Mouse (Mus musculus): ENCODE results near the gene Trim26. TPM values are rescaled to one million over a fixed set of nuclear protein-coding genes. Genes with fewer than 3 reads are reported as not detected.
"Not testable (repeated sequence)": the region's sequence is repeated elsewhere in the genome, so short reads cannot be mapped to it uniquely, and the experiment has no call there.

Gene Trim26
- total RNA-seq, 1 experiment, result 24.6 TPM

DNA sequence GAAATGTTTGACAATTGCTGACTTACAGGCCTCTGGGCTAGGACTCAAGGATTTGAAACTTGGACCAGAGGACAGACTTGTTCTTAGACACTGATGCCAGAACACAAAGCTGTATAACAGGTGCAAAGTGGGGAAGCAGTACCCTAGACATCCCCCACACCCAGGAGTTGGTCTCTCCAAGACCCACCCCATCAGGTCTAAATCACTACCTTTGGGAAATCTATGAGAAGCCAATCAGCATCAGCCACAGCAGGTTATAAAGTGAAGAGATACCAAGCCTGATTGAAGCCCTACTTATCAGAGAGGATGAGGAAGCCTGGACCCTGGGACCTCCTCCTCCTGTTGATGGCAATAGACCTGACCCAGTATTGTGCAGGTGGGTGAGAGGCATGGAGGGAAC is 25.1 kb upstream of the Trim26 start, which contains the start of gene H2-M10.6:
Gene H2-M10.6, plus strand, starts transcription at position 301 of the 400 bp plus-strand sequence.
- Histone ChIP-seq H3K9me3 (ENCODE audit: control insufficient read depth, insufficient read depth, low read depth, low read length) (no peaks in the 10 kb centered on the region), H3K9ac (ENCODE audit: insufficient read depth, low read depth, low read length, poor library complexity, severe bottlenecking) (no peak within 1 kb of the TSS), H3K4me3 (ENCODE audit: insufficient read depth in 1 of 2, low read depth in 1 of 2, low read length in 2 of 2, poor library complexity in 1 of 2, severe bottlenecking in 1 of 2) (no peak within 1 kb of the TSS), H3K27ac (ENCODE audit: insufficient read depth, low read depth, low read length, poor library complexity, severe bottlenecking) (no peak within 1 kb of the TSS), H3K4me1 (ENCODE audit: control insufficient read depth in 2 of 2, insufficient read depth in 2 of 2, low read length in 2 of 2, poor library complexity in 1 of 2) (no peaks in the 10 kb centered on the region), H3K36me3 (ENCODE audit: control insufficient read depth, insufficient read depth, low read length, poor library complexity, severe bottlenecking) (no peaks in the 10 kb centered on the region)
- in situ Hi-C loops (cut with MboI; ENCODE audit: low sequenced_read_pairs in 2 of 2, unreplicated experiment in 2 of 2), result no loop called here
- DNase-seq (ENCODE audit: low read depth, low spot score), result no peak
- no peak for TF ChIP-seq MAFK (IDR thresholded peaks at IDR 0.05; ENCODE audit: insufficient read depth, low read depth, low read length)

DNA sequence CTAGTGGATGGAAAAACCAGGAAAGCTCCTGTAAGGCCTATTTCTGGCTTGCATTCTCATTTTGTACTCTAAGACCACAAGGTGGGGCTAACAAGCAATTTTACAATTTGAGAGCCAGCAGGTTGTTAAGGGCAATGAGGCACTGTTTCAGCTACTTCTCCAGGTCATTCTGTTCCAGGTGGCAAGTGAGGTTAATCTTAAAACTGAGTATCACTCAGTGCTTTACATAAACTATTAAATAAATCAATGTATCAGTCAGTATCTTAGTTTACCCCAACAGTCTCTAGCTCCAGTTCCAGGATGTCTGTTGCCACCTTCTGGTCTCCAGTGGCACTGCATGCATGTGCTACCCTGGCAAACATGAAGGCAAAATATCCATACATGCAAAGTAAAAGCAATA is 12.9 kb upstream of the Trim26 start:
- no peak for TF ChIP-seq HCFC1 (IDR thresholded peaks at IDR 0.05; ENCODE audit: borderline replicate concordance, insufficient read depth, low read length)
- TF ChIP-seq ZC3H11A (IDR thresholded peaks at IDR 0.05; ENCODE audit: borderline replicate concordance, low read depth, low read length), result 0 out of 2 replicates have a peak, but pooled peaks have one; percentile 6
- Histone ChIP-seq H3K4me1 (ENCODE audit: control insufficient read depth in 2 of 2, insufficient read depth in 2 of 2, low read length in 2 of 2, poor library complexity in 1 of 2) (no peaks in the 10 kb centered on the region), H3K27ac (ENCODE audit: insufficient read depth, low read depth, low read length, poor library complexity, severe bottlenecking) (no peak overlapping the region), H3K36me3 (ENCODE audit: control insufficient read depth, insufficient read depth, low read length, poor library complexity, severe bottlenecking) (no peaks in the 10 kb centered on the region), H3K4me3 (ENCODE audit: insufficient read depth in 1 of 2, low read depth in 1 of 2, low read length in 2 of 2, poor library complexity in 1 of 2, severe bottlenecking in 1 of 2) (no peak overlapping the region), H3K9me3 (ENCODE audit: control insufficient read depth, insufficient read depth, low read depth, low read length) (no peaks in the 10 kb centered on the region), H3K9ac (ENCODE audit: insufficient read depth, low read depth, low read length, poor library complexity, severe bottlenecking) (no peak overlapping the region)
- peak; percentile 34 for DNase-seq (ENCODE audit: low read depth, low spot score)
- in situ Hi-C loops (cut with MboI; ENCODE audit: low sequenced_read_pairs in 2 of 2, unreplicated experiment in 2 of 2), result no loop called here

DNA sequence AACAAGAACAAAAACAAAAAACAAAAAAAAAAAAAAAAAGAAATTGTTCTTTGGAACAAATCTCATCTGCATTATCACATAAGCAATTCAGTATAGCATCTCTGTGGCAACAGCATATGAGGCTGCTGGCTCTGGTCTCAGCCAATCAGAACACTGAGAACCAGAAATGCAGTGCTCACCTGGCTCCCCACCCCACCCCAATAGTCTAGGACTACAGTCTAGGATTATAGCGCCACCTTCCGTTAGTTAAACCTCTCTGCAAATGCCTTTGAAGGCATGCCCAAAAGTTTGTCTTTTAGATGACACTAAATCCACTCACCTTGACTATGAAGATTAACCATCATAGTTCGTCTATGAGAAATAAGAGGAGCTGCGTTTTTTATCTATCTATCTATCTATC is 11.4 kb upstream of the Trim26 start:
- Histone ChIP-seq H3K9me3 (ENCODE audit: control insufficient read depth, insufficient read depth, low read depth, low read length) (no peaks in the 10 kb centered on the region), H3K27ac (ENCODE audit: insufficient read depth, low read depth, low read length, poor library complexity, severe bottlenecking) (no peak overlapping the region), H3K36me3 (ENCODE audit: control insufficient read depth, insufficient read depth, low read length, poor library complexity, severe bottlenecking) (no peaks in the 10 kb centered on the region), H3K9ac (ENCODE audit: insufficient read depth, low read depth, low read length, poor library complexity, severe bottlenecking) (no peak overlapping the region), H3K4me1 (ENCODE audit: control insufficient read depth in 2 of 2, insufficient read depth in 2 of 2, low read length in 2 of 2, poor library complexity in 1 of 2) (no peaks in the 10 kb centered on the region), H3K4me3 (ENCODE audit: insufficient read depth in 1 of 2, low read depth in 1 of 2, low read length in 2 of 2, poor library complexity in 1 of 2, severe bottlenecking in 1 of 2) (0 out of 4 replicates have a peak overlapping the region, but pooled peaks of 1 of the 2 experiments have one; percentile 16)
- TF ChIP-seq MAFK (IDR thresholded peaks at IDR 0.05; ENCODE audit: insufficient read depth, low read depth, low read length), result no peak
- no peak for TF ChIP-seq HCFC1 (IDR thresholded peaks at IDR 0.05; ENCODE audit: borderline replicate concordance, insufficient read depth, low read length)
- TF ChIP-seq ZNF384 (IDR thresholded peaks at IDR 0.05; ENCODE audit: low read depth, low read length), result no peak; the same call in 1 of the 2 replicates
- no peak for TF ChIP-seq ZC3H11A (IDR thresholded peaks at IDR 0.05; ENCODE audit: borderline replicate concordance, low read depth, low read length)
- TF ChIP-seq CHD2 (IDR thresholded peaks at IDR 0.05; ENCODE audit: low read depth, low read length), result no peak
- in situ Hi-C loops (cut with MboI; ENCODE audit: low sequenced_read_pairs in 2 of 2, unreplicated experiment in 2 of 2), result no loop called here
- DNase-seq (ENCODE audit: low read depth, low spot score), result peak; percentile 45

DNA sequence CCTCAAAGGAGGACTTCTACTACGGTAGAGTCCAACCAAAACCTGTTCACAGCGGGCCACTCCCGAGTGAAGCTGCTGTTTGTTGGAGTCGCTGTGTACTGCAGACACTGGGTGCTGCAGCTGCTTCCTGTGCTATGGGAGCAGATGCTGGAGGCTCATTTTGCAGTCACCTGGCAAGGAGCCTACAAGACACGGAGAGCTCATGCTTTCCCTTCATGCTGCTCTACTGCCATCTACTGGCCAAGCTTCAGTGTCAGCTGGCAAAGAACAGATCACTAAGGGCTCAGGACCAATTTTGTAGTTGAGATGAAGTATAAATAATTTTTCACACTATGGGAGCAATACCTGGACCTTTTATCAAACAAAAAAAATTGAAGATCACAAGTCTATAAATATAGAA is 10.9 kb upstream of the Trim26 start:
- DNase-seq (ENCODE audit: low read depth, low spot score), result peak; percentile 79
- H3K27ac ChIP-seq (ENCODE audit: insufficient read depth, low read depth, low read length, poor library complexity, severe bottlenecking); in situ Hi-C loops (cut with MboI; ENCODE audit: low sequenced_read_pairs in 2 of 2, unreplicated experiment in 2 of 2); H3K9me3 ChIP-seq (ENCODE audit: control insufficient read depth, insufficient read depth, low read depth, low read length); H3K36me3 ChIP-seq (ENCODE audit: control insufficient read depth, insufficient read depth, low read length, poor library complexity, severe bottlenecking); H3K4me1 ChIP-seq (ENCODE audit: control insufficient read depth in 2 of 2, insufficient read depth in 2 of 2, low read length in 2 of 2, poor library complexity in 1 of 2); H3K9ac ChIP-seq (ENCODE audit: insufficient read depth, low read depth, low read length, poor library complexity, severe bottlenecking): not testable (repeated sequence)
- H3K4me3 ChIP-seq (ENCODE audit: insufficient read depth in 1 of 2, low read depth in 1 of 2, low read length in 2 of 2, poor library complexity in 1 of 2, severe bottlenecking in 1 of 2), result 0 out of 4 replicates have a peak overlapping the region, but pooled peaks of 1 of the 2 experiments have one; percentile 16

DNA sequence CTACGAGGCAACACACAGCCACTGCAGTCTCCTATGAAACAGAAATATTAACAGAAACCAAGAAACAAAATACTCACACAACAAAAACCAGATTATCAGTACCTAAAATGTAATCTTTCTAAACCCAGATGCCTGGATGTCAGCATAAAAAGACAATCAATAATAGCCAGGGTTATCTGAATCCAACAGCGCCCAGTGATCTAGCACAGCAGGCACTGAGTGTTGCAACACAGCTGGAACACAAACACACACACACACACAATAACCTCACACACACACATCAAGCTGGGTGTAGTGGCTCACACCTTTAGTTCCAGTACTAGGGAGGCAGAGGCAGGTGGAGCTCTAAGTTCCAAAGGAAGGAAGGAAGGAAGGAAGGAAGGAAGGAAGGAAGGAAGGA is 8.4 kb upstream of the Trim26 start:
- no peak for DNase-seq (ENCODE audit: low read depth, low spot score)
- in situ Hi-C loops (cut with MboI; ENCODE audit: low sequenced_read_pairs in 2 of 2, unreplicated experiment in 2 of 2), result no loop called here
- no peak overlapping the region for H3K4me3 ChIP-seq (ENCODE audit: insufficient read depth in 1 of 2, low read depth in 1 of 2, low read length in 2 of 2, poor library complexity in 1 of 2, severe bottlenecking in 1 of 2)
- H3K9ac ChIP-seq (ENCODE audit: insufficient read depth, low read depth, low read length, poor library complexity, severe bottlenecking), result no peak overlapping the region
- no peaks in the 10 kb centered on the region for H3K36me3 ChIP-seq (ENCODE audit: control insufficient read depth, insufficient read depth, low read length, poor library complexity, severe bottlenecking)
- H3K9me3 ChIP-seq (ENCODE audit: control insufficient read depth, insufficient read depth, low read depth, low read length), result no peaks in the 10 kb centered on the region
- peaks cover 2 to 7% of the 10 kb centered on the region in 2 experiments; a peak in 3 of 4 replicates for H3K4me1 ChIP-seq (ENCODE audit: control insufficient read depth in 2 of 2, insufficient read depth in 2 of 2, low read length in 2 of 2, poor library complexity in 1 of 2)
- no peak for TF ChIP-seq ZC3H11A (IDR thresholded peaks at IDR 0.05; ENCODE audit: borderline replicate concordance, low read depth, low read length)
- TF ChIP-seq CHD2 (IDR thresholded peaks at IDR 0.05; ENCODE audit: low read depth, low read length), result no peak
- TF ChIP-seq HCFC1 (IDR thresholded peaks at IDR 0.05; ENCODE audit: borderline replicate concordance, insufficient read depth, low read length), result no peak
- no peak for TF ChIP-seq ZNF384 (IDR thresholded peaks at IDR 0.05; ENCODE audit: low read depth, low read length)
- no peak for TF ChIP-seq MAFK (IDR thresholded peaks at IDR 0.05; ENCODE audit: insufficient read depth, low read depth, low read length)
- no peak overlapping the region for H3K27ac ChIP-seq (ENCODE audit: insufficient read depth, low read depth, low read length, poor library complexity, severe bottlenecking)
